Mouse (Mus musculus) myocyte (in vitro differentiated cells): ENCODE results near the gene Tspan7.

Experiments used
- CEBPB ChIP-seq: IDR thresholded peaks from 2 replicates; pipeline ENCODE4 v1.6.1; 2011; ENCODE audit warnings: mild to moderate bottlenecking, moderate library complexity; ENCODE audit not compliant: poor library complexity, insufficient read depth, severe bottlenecking
- E2F4 ChIP-seq: IDR thresholded peaks from one replicate; pipeline ENCODE4 v1.6.1; 2011; ENCODE audit warnings: mild to moderate bottlenecking, control low read depth, moderate library complexity; ENCODE audit not compliant: insufficient read depth
- MAX ChIP-seq: IDR thresholded peaks from one replicate; pipeline ENCODE4 v1.6.1; 2011; ENCODE audit warnings: low read depth, mild to moderate bottlenecking, control low read depth
- MYOG ChIP-seq, 3 experiments: IDR thresholded peaks; one replicate each; pipeline ENCODE4 v1.6.1; 2011; ENCODE audit warnings: control low read depth in 2 of 3, low read depth in 2 of 3, mild to moderate bottlenecking in 2 of 3; ENCODE audit not compliant: insufficient read length in 2 of 3, control insufficient read depth in 1 of 3, insufficient read depth in 1 of 3
- POLR2A ChIP-seq: IDR thresholded peaks from one replicate; pipeline ENCODE4 v1.6.1; 2011; ENCODE audit warnings: low read depth, mild to moderate bottlenecking, control low read depth, moderate library complexity; ENCODE audit not compliant: insufficient read length
- POLR2AphosphoS2 ChIP-seq: IDR thresholded peaks from one replicate; pipeline ENCODE4 v1.6.1; 2011; ENCODE audit warnings: low read depth, control low read depth; ENCODE audit not compliant: insufficient read length
- SRF ChIP-seq: IDR thresholded peaks from one replicate; pipeline ENCODE4 v1.6.1; 2011; ENCODE audit warnings: low read depth; ENCODE audit not compliant: control insufficient read depth, insufficient read length
- TCF12 ChIP-seq: IDR thresholded peaks from one replicate; pipeline ENCODE4 v1.6.1; 2011; ENCODE audit warnings: mild to moderate bottlenecking, control low read depth; ENCODE audit not compliant: poor library complexity, insufficient read depth, severe bottlenecking
- TCF3 ChIP-seq: IDR thresholded peaks from one replicate; pipeline ENCODE4 v1.6.1; 2011; ENCODE audit warnings: low read depth, control low read depth; ENCODE audit not compliant: insufficient read length
- USF1 ChIP-seq: IDR thresholded peaks from one replicate; pipeline ENCODE4 v1.6.1; 2011; ENCODE audit warnings: low read depth, mild to moderate bottlenecking, control low read depth, moderate library complexity

GRCm38 (mm10) chrX:10565811-10566210 is 80.9 kb downstream of the Tspan7 start:
- no peak for TF ChIP-seq POLR2A
- TF ChIP-seq POLR2AphosphoS2 = no peak
- no peak for TF ChIP-seq SRF
- no peak for TF ChIP-seq TCF3
- TF ChIP-seq TCF12 = no peak
- TF ChIP-seq MAX = no peak
- TF ChIP-seq USF1 = no peak
- no peak for TF ChIP-seq E2F4
- no peak for TF ChIP-seq MYOG (IDR thresholded peaks at IDR 0.05; ENCODE audit: control insufficient read depth in 1 of 3, insufficient read depth in 1 of 3, insufficient read length in 2 of 3, low read depth in 2 of 3)
- no peak for TF ChIP-seq CEBPB
